Mouse (Mus musculus) heart, adult 2 months (tissue): ENCODE data around the gene Skil.

Experiments used
- CTCF ChIP-seq: fragments of 200-600 bp; IDR thresholded peaks from 2 replicates; pipeline ENCODE4 v1.8.1; 2022; ENCODE audit warnings: antibody characterized with exemption, mild to moderate bottlenecking, moderate library complexity
- POLR2A ChIP-seq: fragments of 200-500 bp; IDR thresholded peaks from 2 replicates; pipeline ENCODE4 v1.6.1; 2011; ENCODE audit warnings: mild to moderate bottlenecking, low read depth, low read length, control low read depth; ENCODE audit not compliant: insufficient read depth

- TF ChIP-seq CTCF (no peak), POLR2A (no peak)
Measured at GRCm38 (mm10) chr3:31134246-31134645, 39.4 kb downstream of the Skil start.
